Mouse (Mus musculus): ENCODE measurements around the gene Fam171a2. TPM values are rescaled to one million over a fixed set of nuclear protein-coding genes. Genes with fewer than 3 reads are reported as not detected.
A peak's percentile ranks its signal among the peaks of the same experiment; 100 is the strongest.

Gene Fam171a2
- total and polyA plus RNA-seq, 2 experiments from 2014 or later = 1.7 to 40.8 TPM

- TF ChIP-seq CTCF (IDR thresholded peaks at IDR 0.05; ENCODE audit: low read depth) = no peak
- 0 out of 2 replicates have a peak, but pooled peaks have one; percentile 53 for TF ChIP-seq EP300 (IDR thresholded peaks at IDR 0.05; ENCODE audit: low read depth)
- ATAC-seq (ENCODE audit: insufficient read depth, low read depth) (peak; percentile 47), DNase-seq (ENCODE audit: low spot score) (peak; percentile 74)
- peaks cover 40% of the 10 kb centered on the region for H3K4me1 ChIP-seq (ENCODE audit: control insufficient read depth, insufficient read depth)
- H3K9me3 ChIP-seq (replicated peaks; ENCODE audit: control insufficient read depth, low read length) = no peaks in the 10 kb centered on the region
- H3K4me2 ChIP-seq (ENCODE audit: low read depth, low read length) = peak overlapping the region; percentile 91
- peak overlapping the region; percentile 84 for H3K27ac ChIP-seq (ENCODE audit: low read depth)
- H3K36me3 ChIP-seq (replicated peaks; ENCODE audit: control insufficient read depth, insufficient read depth, low read length) = peaks cover 7% of the 10 kb centered on the region; the same call in 1 of the 2 replicates
- 14% methylated on average over 7 of the region's 7 CpGs for WGBS
- H3K27me3 ChIP-seq (ENCODE audit: control insufficient read depth, insufficient read depth, low read length) = 0 out of 2 replicates have a peak, but pooled peaks cover 7% of the 10 kb centered on the region
- no peak overlapping the region for H3K9ac ChIP-seq (replicated peaks; ENCODE audit: low read depth, low read length)
- peak overlapping the region; percentile 80 for H3K4me3 ChIP-seq (ENCODE audit: low read depth, low read length)
Measured at GRCm38 (mm10) chr11:102445891-102446361, 1.6 kb downstream of the Fam171a2 start.

GRCm38 (mm10) chr11:102445264-102445890 lies 2.1 kb downstream of the Fam171a2 start:
- H3K4me1 ChIP-seq (ENCODE audit: control insufficient read depth, insufficient read depth) = peaks cover 40% of the 10 kb centered on the region
- DNase-seq (ENCODE audit: low spot score) = peak; percentile 59
- 0 out of 2 replicates have a peak, but pooled peaks cover 7% of the 10 kb centered on the region for H3K27me3 ChIP-seq (ENCODE audit: control insufficient read depth, insufficient read depth, low read length)
- ATAC-seq (ENCODE audit: insufficient read depth, low read depth) = peak; percentile 21
- no peaks in the 10 kb centered on the region for H3K9me3 ChIP-seq (replicated peaks; ENCODE audit: control insufficient read depth, low read length)
- H3K4me2 ChIP-seq (ENCODE audit: low read depth, low read length) = peak overlapping the region; percentile 91
- 23% methylated on average over 10 of the region's 10 CpGs for WGBS
- peaks cover 7% of the 10 kb centered on the region; the same call in 1 of the 2 replicates for H3K36me3 ChIP-seq (replicated peaks; ENCODE audit: control insufficient read depth, insufficient read depth, low read length)
- no peak overlapping the region for H3K9ac ChIP-seq (replicated peaks; ENCODE audit: low read depth, low read length)
- no peak for TF ChIP-seq CTCF (IDR thresholded peaks at IDR 0.05; ENCODE audit: low read depth)
- peak overlapping the region; percentile 84 for H3K27ac ChIP-seq (ENCODE audit: low read depth)
- H3K4me3 ChIP-seq (ENCODE audit: low read depth, low read length) = no peak overlapping the region

GRCm38 (mm10) chr11:102444781-102445180 lies 2.7 kb downstream of the Fam171a2 start:
- H3K9me3 ChIP-seq (replicated peaks; ENCODE audit: control insufficient read depth, low read length) = no peaks in the 10 kb centered on the region
- H3K4me2 ChIP-seq (ENCODE audit: low read depth, low read length) = peak overlapping the region; percentile 91; the same call in 1 of the 2 replicates
- H3K27ac ChIP-seq (ENCODE audit: low read depth) = no peak overlapping the region
- DNase-seq (ENCODE audit: low spot score) = no peak
- no peak for ATAC-seq (ENCODE audit: insufficient read depth, low read depth)
- WGBS = 15% methylated on average over 6 of the region's 6 CpGs
- peaks cover 40% of the 10 kb centered on the region for H3K4me1 ChIP-seq (ENCODE audit: control insufficient read depth, insufficient read depth)
- peaks cover 12% of the 10 kb centered on the region for H3K36me3 ChIP-seq (replicated peaks; ENCODE audit: control insufficient read depth, insufficient read depth, low read length)
- H3K27me3 ChIP-seq (ENCODE audit: control insufficient read depth, insufficient read depth, low read length) = 0 out of 2 replicates have a peak, but pooled peaks cover 7% of the 10 kb centered on the region
- TF ChIP-seq CTCF (IDR thresholded peaks at IDR 0.05; ENCODE audit: low read depth) (no peak), EP300 (IDR thresholded peaks at IDR 0.05; ENCODE audit: low read depth) (no peak)
- H3K9ac ChIP-seq (replicated peaks; ENCODE audit: low read depth, low read length) = no peak overlapping the region
- H3K4me3 ChIP-seq (ENCODE audit: low read depth, low read length) = no peak overlapping the region

GRCm38 (mm10) chr11:102444321-102444720 lies 3.2 kb downstream of the Fam171a2 start:
- no peak overlapping the region for H3K4me3 ChIP-seq (ENCODE audit: low read depth, low read length)
- H3K36me3 ChIP-seq (replicated peaks; ENCODE audit: control insufficient read depth, insufficient read depth, low read length) = peaks cover 16% of the 10 kb centered on the region
- DNase-seq (ENCODE audit: low spot score) (no peak), ATAC-seq (ENCODE audit: insufficient read depth, low read depth) (no peak)
- H3K4me2 ChIP-seq (ENCODE audit: low read depth, low read length) = no peak overlapping the region
- no peak overlapping the region for H3K27ac ChIP-seq (ENCODE audit: low read depth)
- H3K9ac ChIP-seq (replicated peaks; ENCODE audit: low read depth, low read length) = no peak overlapping the region
- TF ChIP-seq EP300 (IDR thresholded peaks at IDR 0.05; ENCODE audit: low read depth) (no peak), CTCF (IDR thresholded peaks at IDR 0.05; ENCODE audit: low read depth) (no peak)
- 59% methylated on average over 3 of the region's 3 CpGs for WGBS
- H3K4me1 ChIP-seq (ENCODE audit: control insufficient read depth, insufficient read depth) = peaks cover 40% of the 10 kb centered on the region
- no peaks in the 10 kb centered on the region for H3K9me3 ChIP-seq (replicated peaks; ENCODE audit: control insufficient read depth, low read length)
- H3K27me3 ChIP-seq (ENCODE audit: control insufficient read depth, insufficient read depth, low read length) = 0 out of 2 replicates have a peak, but pooled peaks cover 7% of the 10 kb centered on the region

GRCm38 (mm10) chr11:102443740-102444139 lies 3.7 kb downstream of the Fam171a2 start:
- Histone ChIP-seq H3K27ac (ENCODE audit: low read depth) (no peak overlapping the region), H3K27me3 (ENCODE audit: control insufficient read depth, insufficient read depth, low read length) (0 out of 2 replicates have a peak, but pooled peaks cover 7% of the 10 kb centered on the region), H3K4me1 (ENCODE audit: control insufficient read depth, insufficient read depth) (peaks cover 40% of the 10 kb centered on the region), H3K9me3 (replicated peaks; ENCODE audit: control insufficient read depth, low read length) (no peaks in the 10 kb centered on the region), H3K4me2 (ENCODE audit: low read depth, low read length) (no peak overlapping the region), H3K9ac (replicated peaks; ENCODE audit: low read depth, low read length) (no peak overlapping the region; the same call in 1 of the 2 replicates), H3K4me3 (ENCODE audit: low read depth, low read length) (no peak overlapping the region), H3K36me3 (replicated peaks; ENCODE audit: control insufficient read depth, insufficient read depth, low read length) (peaks cover 22% of the 10 kb centered on the region)
- TF ChIP-seq EP300 (IDR thresholded peaks at IDR 0.05; ENCODE audit: low read depth) (no peak), CTCF (IDR thresholded peaks at IDR 0.05; ENCODE audit: low read depth) (no peak)
- 33% methylated on average over 12 of the region's 12 CpGs for WGBS
- DNase-seq (ENCODE audit: low spot score) = no peak
- ATAC-seq (ENCODE audit: insufficient read depth, low read depth) = no peak
